Mouse (Mus musculus): ENCODE measurements at regions not wholly inside any gene's neighbourhood (a gene's known extent, or its start where the extent isn't known, plus 50 kb on each side); places are given as distances from the start of the nearest gene placed in this dataset.

GRCm38 (mm10) chr12:113338891-113339290 is 150.4 kb upstream of the Adam6b start:
- no peaks in the 10 kb centered on the region for H3K4me1 ChIP-seq (replicated peaks)
- 71% methylated on average over 7 of the region's 7 CpGs for WGBS
- ATAC-seq (ENCODE audit: low FRiP score, low read depth): no peak
- H3K4me3 ChIP-seq: no peak overlapping the region
- no peaks in the 10 kb centered on the region for H3K9me3 ChIP-seq
- H3K36me3 ChIP-seq: no peaks in the 10 kb centered on the region
- H3K27me3 ChIP-seq: no peaks in the 10 kb centered on the region
- no peak overlapping the region for H3K4me2 ChIP-seq
- H3K9ac ChIP-seq: no peak overlapping the region
- no peak overlapping the region for H3K27ac ChIP-seq (replicated peaks)

GRCm38 (mm10) chr12:113341046-113341445 is 148.3 kb upstream of the Adam6b start:
- no peak for ATAC-seq (ENCODE audit: low FRiP score, low read depth)
- Histone ChIP-seq H3K4me3 (no peak overlapping the region), H3K4me2 (no peak overlapping the region), H3K9me3 (no peaks in the 10 kb centered on the region), H3K27ac (replicated peaks) (no peak overlapping the region), H3K36me3 (no peaks in the 10 kb centered on the region), H3K9ac (no peak overlapping the region), H3K4me1 (replicated peaks) (no peaks in the 10 kb centered on the region), H3K27me3 (no peaks in the 10 kb centered on the region)
- 75% methylated on average over 3 of the region's 3 CpGs for WGBS

GRCm38 (mm10) chr12:113355132-113355531 is 134.2 kb upstream of the Adam6b start:
- H3K4me1 ChIP-seq (replicated peaks): no peaks in the 10 kb centered on the region
- no peak for ATAC-seq (ENCODE audit: low FRiP score, low read depth)
- H3K36me3 ChIP-seq: no peaks in the 10 kb centered on the region
- no peak overlapping the region for H3K27ac ChIP-seq (replicated peaks)
- no peaks in the 10 kb centered on the region for H3K27me3 ChIP-seq
- no peak overlapping the region for H3K9ac ChIP-seq
- H3K4me3 ChIP-seq: no peak overlapping the region
- 69% methylated on average over 2 of the region's 2 CpGs for WGBS
- no peaks in the 10 kb centered on the region for H3K9me3 ChIP-seq
- H3K4me2 ChIP-seq: no peak overlapping the region

- H3K4me1 ChIP-seq (replicated peaks): no peaks in the 10 kb centered on the region
- no peaks in the 10 kb centered on the region for H3K9me3 ChIP-seq
- H3K4me3 ChIP-seq: no peak overlapping the region
- 82% methylated on average over 5 of the region's 5 CpGs for WGBS
- no peak overlapping the region for H3K27ac ChIP-seq (replicated peaks)
- no peaks in the 10 kb centered on the region for H3K36me3 ChIP-seq
- H3K4me2 ChIP-seq: no peak overlapping the region
- no peaks in the 10 kb centered on the region for H3K27me3 ChIP-seq
- H3K9ac ChIP-seq: no peak overlapping the region
- ATAC-seq (ENCODE audit: low FRiP score, low read depth): no peak
These were observed 131.2 kb upstream of the Adam6b start for GRCm38 (mm10) chr12:113358077-113358476.

- no peaks in the 10 kb centered on the region for H3K36me3 ChIP-seq
- no peak overlapping the region for H3K27ac ChIP-seq (replicated peaks)
- no peak overlapping the region for H3K4me2 ChIP-seq
- H3K9me3 ChIP-seq: no peaks in the 10 kb centered on the region
- ATAC-seq (ENCODE audit: low FRiP score, low read depth): no peak
- H3K27me3 ChIP-seq: no peaks in the 10 kb centered on the region
- no peak overlapping the region for H3K4me3 ChIP-seq
- H3K4me1 ChIP-seq (replicated peaks): no peaks in the 10 kb centered on the region
- no peak overlapping the region for H3K9ac ChIP-seq
- WGBS: 90% methylated on average over 7 of the region's 7 CpGs
These were observed 129.3 kb upstream of the Adam6b start for GRCm38 (mm10) chr12:113360032-113360431.

GRCm38 (mm10) chr12:113362409-113363038 is 126.8 kb upstream of the Adam6b start:
- Histone ChIP-seq H3K4me2 (no peak overlapping the region), H3K9me3 (no peaks in the 10 kb centered on the region), H3K4me1 (replicated peaks) (no peaks in the 10 kb centered on the region), H3K4me3 (no peak overlapping the region), H3K27ac (replicated peaks) (no peak overlapping the region), H3K27me3 (no peaks in the 10 kb centered on the region), H3K36me3 (no peaks in the 10 kb centered on the region), H3K9ac (no peak overlapping the region)
- 79% methylated on average over 2 of the region's 2 CpGs for WGBS
- no peak for ATAC-seq (ENCODE audit: low FRiP score, low read depth)

GRCm38 (mm10) chr12:113364023-113364422 is 125.3 kb upstream of the Adam6b start:
- Histone ChIP-seq H3K9me3 (no peaks in the 10 kb centered on the region), H3K4me1 (replicated peaks) (no peaks in the 10 kb centered on the region), H3K36me3 (no peaks in the 10 kb centered on the region), H3K9ac (no peak overlapping the region), H3K4me3 (no peak overlapping the region), H3K27ac (replicated peaks) (no peak overlapping the region), H3K27me3 (no peaks in the 10 kb centered on the region), H3K4me2 (no peak overlapping the region)
- ATAC-seq (ENCODE audit: low FRiP score, low read depth): no peak

- ATAC-seq (ENCODE audit: low FRiP score, low read depth): no peak
- no peaks in the 10 kb centered on the region for H3K36me3 ChIP-seq
These were observed 124.9 kb upstream of the Adam6b start for GRCm38 (mm10) chr12:113364437-113364836.

GRCm38 (mm10) chr12:113365783-113366182 is 123.5 kb upstream of the Adam6b start:
- 61% methylated on average over 2 of the region's 2 CpGs for WGBS
- H3K36me3 ChIP-seq: no peaks in the 10 kb centered on the region
- no peak for ATAC-seq (ENCODE audit: low FRiP score, low read depth)

More at GRCm38 (mm10) chr12:113364437-113364836, 124.9 kb upstream of the Adam6b start:
- Histone ChIP-seq H3K4me3 (no peak overlapping the region), H3K27ac (replicated peaks) (no peak overlapping the region), H3K27me3 (no peaks in the 10 kb centered on the region), H3K4me1 (replicated peaks) (no peaks in the 10 kb centered on the region), H3K9ac (no peak overlapping the region), H3K4me2 (no peak overlapping the region), H3K9me3 (no peaks in the 10 kb centered on the region)

GRCm38 (mm10) chr12:113366394-113366793 is 122.9 kb upstream of the Adam6b start:
- Histone ChIP-seq H3K9ac (no peak overlapping the region), H3K4me3 (no peak overlapping the region), H3K36me3 (no peaks in the 10 kb centered on the region), H3K9me3 (no peaks in the 10 kb centered on the region), H3K4me2 (no peak overlapping the region), H3K4me1 (replicated peaks) (no peaks in the 10 kb centered on the region), H3K27me3 (no peaks in the 10 kb centered on the region), H3K27ac (replicated peaks) (no peak overlapping the region)
- ATAC-seq (ENCODE audit: low FRiP score, low read depth): no peak
- 44% methylated on average over 1 of the region's 1 CpGs for WGBS

More at GRCm38 (mm10) chr12:113365783-113366182, 123.5 kb upstream of the Adam6b start:
- Histone ChIP-seq H3K9me3 (no peaks in the 10 kb centered on the region), H3K27ac (replicated peaks) (no peak overlapping the region), H3K4me1 (replicated peaks) (no peaks in the 10 kb centered on the region), H3K4me2 (no peak overlapping the region), H3K4me3 (no peak overlapping the region), H3K27me3 (no peaks in the 10 kb centered on the region), H3K9ac (no peak overlapping the region)

GRCm38 (mm10) chr12:113401578-113402113 is 87.7 kb upstream of the Adam6b start:
- H3K4me1 ChIP-seq (replicated peaks): no peaks in the 10 kb centered on the region
- no peaks in the 10 kb centered on the region for H3K27me3 ChIP-seq
- no peak overlapping the region for H3K9ac ChIP-seq
- no peak overlapping the region for H3K27ac ChIP-seq (replicated peaks)
- no peak overlapping the region for H3K4me2 ChIP-seq
- no peak overlapping the region for H3K4me3 ChIP-seq
- H3K9me3 ChIP-seq: no peaks in the 10 kb centered on the region
- no peaks in the 10 kb centered on the region for H3K36me3 ChIP-seq
- ATAC-seq (ENCODE audit: low FRiP score, low read depth): no peak

GRCm38 (mm10) chr12:113402823-113403222 is 86.5 kb upstream of the Adam6b start:
- Histone ChIP-seq H3K27ac (replicated peaks) (no peak overlapping the region), H3K4me2 (no peak overlapping the region), H3K4me1 (replicated peaks) (no peaks in the 10 kb centered on the region), H3K36me3 (no peaks in the 10 kb centered on the region), H3K27me3 (no peaks in the 10 kb centered on the region), H3K9ac (no peak overlapping the region), H3K9me3 (no peaks in the 10 kb centered on the region), H3K4me3 (no peak overlapping the region)
- 86% methylated on average over 2 of the region's 2 CpGs for WGBS
- ATAC-seq (ENCODE audit: low FRiP score, low read depth): no peak

GRCm38 (mm10) chr12:113411113-113411512 is 78.2 kb upstream of the Adam6b start:
- 87% methylated on average over 5 of the region's 5 CpGs for WGBS
- Histone ChIP-seq H3K4me3 (no peak overlapping the region), H3K4me1 (replicated peaks) (no peaks in the 10 kb centered on the region), H3K9ac (no peak overlapping the region), H3K27ac (replicated peaks) (no peak overlapping the region), H3K27me3 (no peaks in the 10 kb centered on the region), H3K4me2 (no peak overlapping the region), H3K9me3 (0 out of 2 replicates have a peak, but pooled peaks cover 3% of the 10 kb centered on the region), H3K36me3 (no peaks in the 10 kb centered on the region)
- ATAC-seq (ENCODE audit: low FRiP score, low read depth): no peak

Data from hindbrain, embryonic 15.5 days (tissue).